Mouse (Mus musculus): ENCODE measurements around the gene Psmc3. TPM values are rescaled to one million over a fixed set of nuclear protein-coding genes. Genes with fewer than 3 reads are reported as not detected.
"Not testable (repeated sequence)": the region's sequence is repeated elsewhere in the genome, so short reads cannot be mapped to it uniquely, and the experiment has no call there.

The Psmc3 gene
- polyA plus RNA-seq, 1 experiment from 2014 or later, result 280 TPM

DNA sequence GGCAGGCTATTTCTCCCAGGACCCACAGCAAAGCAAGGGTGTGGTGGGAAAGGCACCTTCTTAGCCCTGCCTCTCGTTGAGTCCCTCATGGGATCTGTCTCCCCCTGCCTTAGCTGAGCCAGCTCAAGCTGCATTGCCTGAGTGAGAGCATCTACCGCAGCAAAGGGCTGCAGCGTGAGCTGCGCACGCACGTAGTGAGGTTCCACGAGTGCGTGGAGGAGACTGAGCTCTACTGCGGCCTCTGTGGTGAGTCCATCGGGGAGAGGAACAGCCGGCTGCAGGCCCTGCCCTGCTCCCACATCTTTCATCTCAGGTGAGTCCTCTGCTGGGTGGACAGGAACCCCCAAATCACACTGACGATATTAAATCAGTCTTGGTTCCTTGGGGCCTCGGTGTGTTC lies 9.1 kb upstream of the Psmc3 start:
- DNase-seq (ENCODE audit: low spot score) (no peak), ATAC-seq (replicated peaks; ENCODE audit: low FRiP score, low TSS enrichment, low read depth) (no peak)
- Histone ChIP-seq H3K36me3 (ENCODE audit: control insufficient read depth, insufficient read depth, low read length) (no peaks in the 10 kb centered on the region), H3K27ac (ENCODE audit: low read depth) (no peak overlapping the region), H3K4me2 (ENCODE audit: low read length) (no peak overlapping the region), H3K4me1 (replicated peaks; ENCODE audit: control insufficient read depth, insufficient read depth, low read length) (no peaks in the 10 kb centered on the region), H3K9ac (ENCODE audit: low read length) (no peak overlapping the region), H3K4me3 (ENCODE audit: low read depth, low read length) (no peak overlapping the region), H3K27me3 (replicated peaks; ENCODE audit: control insufficient read depth, insufficient read depth, low read length) (no peaks in the 10 kb centered on the region), H3K9me3 (ENCODE audit: control insufficient read depth, low read length) (no peaks in the 10 kb centered on the region)
- 74% methylated on average over 13 of the region's 13 CpGs for WGBS

DNA sequence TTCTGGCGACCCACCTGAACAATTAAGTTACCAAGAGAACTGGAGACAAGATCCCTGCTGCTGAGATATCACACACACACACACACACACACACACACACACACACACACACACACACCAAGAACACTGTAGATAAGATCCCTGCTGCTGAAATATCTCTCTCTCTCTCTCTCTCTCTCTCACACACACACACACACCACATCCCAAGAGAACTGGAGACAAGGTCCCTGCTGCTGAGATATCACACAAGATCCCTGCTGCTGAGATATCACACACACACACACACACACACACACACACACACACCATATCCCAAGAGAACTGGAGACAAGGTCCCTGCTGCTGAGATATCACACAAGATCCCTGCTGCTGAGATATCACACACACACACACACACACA lies 8.0 kb upstream of the Psmc3 start:
- 85% methylated on average over 1 of the region's 1 CpGs for WGBS

DNA sequence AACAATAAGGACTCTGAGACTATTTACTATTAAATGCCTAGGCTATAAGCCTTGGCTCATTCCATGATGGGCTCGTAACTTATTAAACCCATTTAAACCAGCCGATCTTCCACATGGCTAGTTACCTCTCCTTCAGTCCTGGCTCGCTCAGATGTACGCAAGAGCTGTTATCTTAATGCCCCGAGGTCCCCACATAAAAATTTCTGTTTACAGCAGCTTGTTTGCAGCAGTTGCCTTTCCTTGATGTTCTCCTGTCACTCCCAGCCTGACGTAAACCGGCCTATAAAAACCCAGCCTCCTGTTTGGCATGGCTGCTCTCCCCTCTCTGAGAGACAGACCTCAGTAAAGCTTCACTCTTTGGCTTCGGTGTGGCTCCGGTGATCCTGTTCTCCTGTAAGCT lies 6.5 kb upstream of the Psmc3 start:
- Histone ChIP-seq H3K36me3 (ENCODE audit: control insufficient read depth, insufficient read depth, low read length) (no peaks in the 10 kb centered on the region), H3K4me2 (ENCODE audit: low read length) (no peak overlapping the region), H3K9me3 (ENCODE audit: control insufficient read depth, low read length) (no peaks in the 10 kb centered on the region), H3K4me3 (ENCODE audit: low read depth, low read length) (no peak overlapping the region), H3K27me3 (replicated peaks; ENCODE audit: control insufficient read depth, insufficient read depth, low read length) (no peaks in the 10 kb centered on the region), H3K4me1 (replicated peaks; ENCODE audit: control insufficient read depth, insufficient read depth, low read length) (no peaks in the 10 kb centered on the region), H3K27ac (ENCODE audit: low read depth) (no peak overlapping the region), H3K9ac (ENCODE audit: low read length) (no peak overlapping the region)
- ATAC-seq (replicated peaks; ENCODE audit: low FRiP score, low TSS enrichment, low read depth) (no peak), DNase-seq (ENCODE audit: low spot score) (no peak)
- 57% methylated on average over 9 of the region's 9 CpGs for WGBS

More for the DNA sequence above, 8.0 kb upstream of the Psmc3 start:
- H3K4me2 ChIP-seq (ENCODE audit: low read length); H3K27me3 ChIP-seq (replicated peaks; ENCODE audit: control insufficient read depth, insufficient read depth, low read length); H3K4me1 ChIP-seq (replicated peaks; ENCODE audit: control insufficient read depth, insufficient read depth, low read length); DNase-seq (ENCODE audit: low spot score); H3K36me3 ChIP-seq (ENCODE audit: control insufficient read depth, insufficient read depth, low read length); H3K9me3 ChIP-seq (ENCODE audit: control insufficient read depth, low read length); ATAC-seq (replicated peaks; ENCODE audit: low FRiP score, low TSS enrichment, low read depth); H3K4me3 ChIP-seq (ENCODE audit: low read depth, low read length); H3K27ac ChIP-seq (ENCODE audit: low read depth); H3K9ac ChIP-seq (ENCODE audit: low read length): not testable (repeated sequence)

DNA sequence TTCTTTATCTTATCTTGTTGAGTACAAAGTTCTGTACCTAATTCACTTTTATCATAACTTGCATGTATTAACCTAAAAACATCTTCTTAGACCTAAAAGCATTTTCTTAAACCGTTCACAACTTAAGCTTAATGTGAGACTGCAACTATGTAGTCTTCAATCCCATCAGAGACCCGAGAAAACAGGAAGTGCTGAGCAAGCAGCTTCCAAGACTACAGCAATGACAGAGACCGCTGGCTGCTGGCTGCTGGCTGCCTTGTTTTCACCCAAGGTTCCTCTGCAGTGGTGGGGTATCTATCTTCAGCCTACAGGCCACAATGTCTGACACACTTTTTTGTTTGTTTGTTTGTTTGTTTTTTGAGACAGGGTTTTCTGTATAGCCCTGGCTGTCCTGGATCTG lies 1.9 kb upstream of the Psmc3 start:
- no peak for DNase-seq (ENCODE audit: low spot score)
- Histone ChIP-seq H3K4me3 (ENCODE audit: low read depth, low read length) (no peak overlapping the region), H3K27me3 (replicated peaks; ENCODE audit: control insufficient read depth, insufficient read depth, low read length) (no peaks in the 10 kb centered on the region), H3K9ac (ENCODE audit: low read length) (no peak overlapping the region), H3K27ac (ENCODE audit: low read depth) (no peak overlapping the region), H3K9me3 (ENCODE audit: control insufficient read depth, low read length) (no peaks in the 10 kb centered on the region), H3K4me1 (replicated peaks; ENCODE audit: control insufficient read depth, insufficient read depth, low read length) (peaks cover 9% of the 10 kb centered on the region), H3K4me2 (ENCODE audit: low read length) (no peak overlapping the region), H3K36me3 (ENCODE audit: control insufficient read depth, insufficient read depth, low read length) (peaks cover 20% of the 10 kb centered on the region)
- WGBS, result 71% methylated on average over 3 of the region's 3 CpGs
- ATAC-seq (replicated peaks; ENCODE audit: low FRiP score, low TSS enrichment, low read depth), result no peak

DNA sequence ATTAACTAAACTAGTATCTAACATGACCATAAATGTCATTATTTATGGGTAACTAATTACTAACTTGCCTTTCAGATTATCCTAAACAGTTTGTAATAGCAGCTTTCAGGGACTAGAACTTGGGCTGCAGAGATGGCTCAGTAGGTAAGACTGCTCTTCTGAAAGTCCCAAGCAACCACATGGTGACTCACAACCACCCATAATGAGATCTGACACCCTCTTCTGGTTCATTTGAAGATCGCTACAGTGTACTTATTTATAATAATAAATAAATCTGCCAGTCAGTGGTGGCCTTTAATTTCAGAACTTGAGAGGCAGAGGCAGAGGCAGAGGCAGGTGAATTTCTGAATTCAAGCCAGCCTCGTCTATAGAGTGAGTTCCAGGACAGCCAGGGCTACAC lies 1.1 kb upstream of the Psmc3 start:
- Histone ChIP-seq H3K27me3 (replicated peaks; ENCODE audit: control insufficient read depth, insufficient read depth, low read length) (no peaks in the 10 kb centered on the region), H3K4me1 (replicated peaks; ENCODE audit: control insufficient read depth, insufficient read depth, low read length) (peaks cover 9% of the 10 kb centered on the region), H3K4me3 (ENCODE audit: low read depth, low read length) (no peak overlapping the region), H3K4me2 (ENCODE audit: low read length) (peak overlapping the region; percentile 53), H3K36me3 (ENCODE audit: control insufficient read depth, insufficient read depth, low read length) (peaks cover 29% of the 10 kb centered on the region), H3K27ac (ENCODE audit: low read depth) (no peak overlapping the region), H3K9ac (ENCODE audit: low read length) (no peak overlapping the region), H3K9me3 (ENCODE audit: control insufficient read depth, low read length) (no peaks in the 10 kb centered on the region)
- 54% methylated on average over 2 of the region's 2 CpGs for WGBS
- DNase-seq (ENCODE audit: low spot score), result no peak
- ATAC-seq (replicated peaks; ENCODE audit: low FRiP score, low TSS enrichment, low read depth), result no peak

DNA sequence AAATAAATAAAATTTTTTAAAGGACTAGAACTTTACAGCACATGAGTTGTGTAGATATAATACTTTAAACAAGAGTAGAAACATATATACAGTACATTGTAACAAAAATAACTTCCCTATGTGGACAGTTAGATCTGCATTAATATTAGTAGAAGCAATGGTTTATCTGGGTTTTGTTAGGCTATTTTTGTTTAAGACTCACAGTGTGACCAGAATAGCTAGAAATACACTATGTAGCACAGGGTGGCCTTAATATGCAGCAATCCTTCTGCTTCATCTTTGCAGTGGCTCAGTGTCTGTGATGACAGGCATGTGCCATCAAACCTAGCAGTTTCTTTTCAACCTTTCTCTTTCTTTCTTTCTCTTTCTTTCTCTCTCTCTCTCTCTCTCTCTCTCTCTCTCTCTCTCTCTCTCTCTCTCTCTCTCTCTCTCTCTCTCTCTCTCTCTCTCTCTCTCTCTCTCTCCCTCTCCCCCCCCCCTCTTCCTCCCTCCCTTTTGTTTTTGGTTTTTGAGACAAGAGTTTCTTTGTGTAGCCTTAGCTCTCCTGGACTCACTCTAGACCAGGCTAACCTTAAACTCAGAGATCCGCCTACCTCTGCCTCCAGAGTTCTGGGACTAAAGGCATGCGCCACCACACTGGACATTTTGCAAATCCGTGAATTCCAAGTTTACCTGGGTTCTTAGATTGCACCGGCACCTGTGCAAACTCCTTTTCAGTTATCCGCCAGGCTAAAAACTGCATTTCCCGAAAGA lies 452 bp upstream of the Psmc3 start:
- Histone ChIP-seq H3K36me3 (ENCODE audit: control insufficient read depth, insufficient read depth, low read length) (peaks cover 35% of the 10 kb centered on the region), H3K9ac (ENCODE audit: low read length) (0 out of 2 replicates have a peak overlapping the region, but pooled peaks have one; percentile 27), H3K4me3 (ENCODE audit: low read depth, low read length) (peak overlapping the region; percentile 71), H3K4me1 (replicated peaks; ENCODE audit: control insufficient read depth, insufficient read depth, low read length) (peaks cover 9% of the 10 kb centered on the region), H3K27me3 (replicated peaks; ENCODE audit: control insufficient read depth, insufficient read depth, low read length) (no peaks in the 10 kb centered on the region), H3K4me2 (ENCODE audit: low read length) (peak overlapping the region; percentile 53), H3K27ac (ENCODE audit: low read depth) (no peak overlapping the region), H3K9me3 (ENCODE audit: control insufficient read depth, low read length) (no peaks in the 10 kb centered on the region)
- DNase-seq (ENCODE audit: low spot score), result no peak
- peak; percentile 63 for ATAC-seq (replicated peaks; ENCODE audit: low FRiP score, low TSS enrichment, low read depth)
- 0% methylated on average over 6 of the region's 6 CpGs for WGBS

DNA sequence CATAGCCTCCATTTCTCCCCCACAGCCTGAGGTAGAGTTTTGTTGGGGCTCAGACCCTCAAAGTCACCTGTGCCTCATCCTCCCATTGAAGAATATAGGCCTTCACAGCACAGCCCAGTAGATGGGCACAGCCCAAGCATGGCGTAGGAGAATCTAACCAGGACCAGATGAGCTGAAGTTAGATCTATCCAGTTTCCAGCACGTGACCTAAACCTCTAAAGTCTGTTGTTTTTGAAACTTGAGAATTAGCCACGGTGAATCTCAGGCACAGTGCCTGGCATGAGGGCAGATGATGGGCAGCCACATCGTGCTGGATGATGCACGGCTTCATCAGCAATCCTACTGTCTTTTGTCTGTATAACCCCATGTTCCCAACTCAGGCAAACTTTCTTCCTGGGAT lies 4.6 kb downstream of the Psmc3 start:
- no peaks in the 10 kb centered on the region for H3K27me3 ChIP-seq (replicated peaks; ENCODE audit: control insufficient read depth, insufficient read depth, low read length)
- H3K9me3 ChIP-seq (ENCODE audit: control insufficient read depth, low read length), result no peaks in the 10 kb centered on the region
- H3K4me3 ChIP-seq (ENCODE audit: low read depth, low read length), result no peak overlapping the region
- peaks cover 9% of the 10 kb centered on the region for H3K4me1 ChIP-seq (replicated peaks; ENCODE audit: control insufficient read depth, insufficient read depth, low read length)
- no peak overlapping the region for H3K4me2 ChIP-seq (ENCODE audit: low read length)
- DNase-seq (ENCODE audit: low spot score) (no peak), ATAC-seq (replicated peaks; ENCODE audit: low FRiP score, low TSS enrichment, low read depth) (no peak)
- peaks cover 85% of the 10 kb centered on the region for H3K36me3 ChIP-seq (ENCODE audit: control insufficient read depth, insufficient read depth, low read length)
- no peak overlapping the region for H3K9ac ChIP-seq (ENCODE audit: low read length)
- 87% methylated on average over 5 of the region's 5 CpGs for WGBS
- no peak overlapping the region for H3K27ac ChIP-seq (ENCODE audit: low read depth)

DNA sequence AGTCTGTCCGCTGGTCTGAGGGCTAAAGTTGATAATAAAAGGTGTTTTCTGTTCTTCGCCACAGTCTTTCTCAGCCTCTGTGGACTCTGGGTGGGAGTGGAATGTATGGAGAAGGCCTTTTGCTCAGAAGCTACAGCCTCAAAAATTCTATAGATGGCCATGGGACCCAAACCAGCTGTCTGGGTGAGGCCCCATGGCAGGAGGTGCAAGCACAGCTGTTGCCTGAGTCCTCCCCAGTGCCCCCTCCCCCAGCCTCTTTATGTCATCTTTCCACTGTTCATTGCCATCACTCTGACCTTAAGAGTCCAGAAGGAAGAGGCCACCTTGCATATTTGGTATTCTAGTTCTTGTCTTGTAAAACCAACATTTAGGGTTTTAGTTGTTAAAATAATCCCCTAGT lies 5.6 kb downstream of the Psmc3 start:
- H3K36me3 ChIP-seq (ENCODE audit: control insufficient read depth, insufficient read depth, low read length), result peaks cover 95% of the 10 kb centered on the region
- no peak overlapping the region for H3K27ac ChIP-seq (ENCODE audit: low read depth)
- DNase-seq (ENCODE audit: low spot score), result no peak

More for the DNA sequence above, 5.6 kb downstream of the Psmc3 start:
- 93% methylated on average over 2 of the region's 2 CpGs for WGBS
- H3K9me3 ChIP-seq (ENCODE audit: control insufficient read depth, low read length), result no peaks in the 10 kb centered on the region
- no peak overlapping the region for H3K4me3 ChIP-seq (ENCODE audit: low read depth, low read length)
- H3K4me1 ChIP-seq (replicated peaks; ENCODE audit: control insufficient read depth, insufficient read depth, low read length), result peaks cover 9% of the 10 kb centered on the region
- ATAC-seq (replicated peaks; ENCODE audit: low FRiP score, low TSS enrichment, low read depth), result no peak
- H3K9ac ChIP-seq (ENCODE audit: low read length), result no peak overlapping the region
- H3K27me3 ChIP-seq (replicated peaks; ENCODE audit: control insufficient read depth, insufficient read depth, low read length), result no peaks in the 10 kb centered on the region
- no peak overlapping the region for H3K4me2 ChIP-seq (ENCODE audit: low read length)

Data from intestine, embryonic 14.5 days (tissue).